Mouse (Mus musculus) liver, adult 2 months (tissue): Measurements from ENCODE around the gene Enpp1. TPM values are rescaled to one million over a fixed set of nuclear protein-coding genes. Genes with fewer than 3 reads are reported as not detected.

ENCODE experiments used
- DNase-seq: peaks from one replicate; pipeline ENCODE4 v3.0.0-alpha.2; 2011; ENCODE audit warnings: low read depth, low spot score; ENCODE audit errors: extremely low read depth
- H3K27ac ChIP-seq: fragments of 200-500 bp; replicated peaks from 2 replicates; pipeline ENCODE4 v1.5.1; 2012; ENCODE audit warnings: low read depth, mild to moderate bottlenecking, control low read depth, inconsistent platforms, low read length; ENCODE audit not compliant: insufficient read depth
- H3K27me3 ChIP-seq: fragments of 200-500 bp; 2 replicates; pipeline ENCODE4 v1.6.1; 2012; ENCODE audit warnings: mild to moderate bottlenecking, moderate library complexity, low read length, inconsistent platforms; ENCODE audit not compliant: control insufficient read depth, insufficient read depth
- H3K36me3 ChIP-seq: fragments of 200-500 bp; 2 replicates; pipeline ENCODE4 v1.6.1; 2012; ENCODE audit warnings: low read length, inconsistent platforms; ENCODE audit not compliant: control insufficient read depth, insufficient read depth
- H3K4me1 ChIP-seq: fragments of 200-500 bp; 2 replicates; pipeline ENCODE4 v1.6.1; 2011; ENCODE audit warnings: low read length; ENCODE audit not compliant: control insufficient read depth, insufficient read depth
- H3K4me3 ChIP-seq: fragments of 200-500 bp; 2 replicates; pipeline ENCODE4 v1.5.1; 2011; ENCODE audit warnings: low read depth, mild to moderate bottlenecking, control low read depth, low read length, moderate library complexity; ENCODE audit not compliant: insufficient read depth
- H3K79me2 ChIP-seq: fragments of 200-500 bp; 2 replicates; pipeline ENCODE4 v1.6.1; 2012; ENCODE audit warnings: inconsistent platforms, mild to moderate bottlenecking, low read length, moderate library complexity; ENCODE audit not compliant: control insufficient read depth, insufficient read depth
- H3K9ac ChIP-seq: fragments of 200-500 bp; 2 replicates; pipeline ENCODE4 v1.6.1; 2012; ENCODE audit warnings: low read depth, mild to moderate bottlenecking, control low read depth, inconsistent platforms, low read length
- CTCF ChIP-seq: fragments of 200-500 bp; IDR thresholded peaks from 2 replicates; pipeline ENCODE4 v1.5.1; 2011; ENCODE audit warnings: low read depth, low read length, control low read depth
- POLR2A ChIP-seq: fragments of 200-500 bp; IDR thresholded peaks from 2 replicates; pipeline ENCODE4 v1.6.1; 2011; ENCODE audit warnings: low read length, control low read depth; ENCODE audit not compliant: insufficient read depth; ENCODE audit errors: extremely low read depth
- WGBS: fragments of 180-500 bp; shearing (Covaris S2); methylation state at CpG from one replicate; pipeline ENCODE4 v1.1.7; 2018; 5-methylcytosine and 5-hydroxymethylcytosine counted together
- polyA plus RNA-seq: library from polyadenylated mRNA; depleted of rRNA; stranded (reverse); fragments of >200 nt; gene quantifications from 2 replicates; pipeline ENCODE4 v1.2.3, GENCODE M21; 2012
- total RNA-seq: library from RNA; depleted of rRNA; stranded (reverse); fragments of >200 nt; gene quantifications from 2 replicates; pipeline ENCODE4 v1.2.3, GENCODE M21; 2014

Enpp1 gene
- total and polyA plus RNA-seq, 2 experiments: 5.2 to 16.2 TPM

GRCm38 (mm10) chr10:24698131-24698775 lies 13.7 kb downstream of the Enpp1 start:
- H3K4me3 ChIP-seq: no peak overlapping the region
- peak overlapping the region; percentile 21 for H3K27ac ChIP-seq
- WGBS: 33% methylated on average over 6 of the region's 6 CpGs
- TF ChIP-seq CTCF (no peak), POLR2A (no peak)
- peaks cover 12% of the 10 kb centered on the region for H3K4me1 ChIP-seq
- peaks cover 3% of the 10 kb centered on the region; the same call in 1 of the 2 replicates for H3K79me2 ChIP-seq
- no peaks in the 10 kb centered on the region for H3K27me3 ChIP-seq
- DNase-seq: peak; percentile 84
- no peak overlapping the region for H3K9ac ChIP-seq
- H3K36me3 ChIP-seq: no peaks in the 10 kb centered on the region

GRCm38 (mm10) chr10:24696761-24697160 lies 15.2 kb downstream of the Enpp1 start:
- H3K4me3 ChIP-seq: no peak overlapping the region
- WGBS: 59% methylated on average over 3 of the region's 3 CpGs
- H3K4me1 ChIP-seq: peaks cover 9% of the 10 kb centered on the region

GRCm38 (mm10) chr10:24695786-24696185 lies 16.2 kb downstream of the Enpp1 start:
- no peak for DNase-seq
- Histone ChIP-seq H3K36me3 (no peaks in the 10 kb centered on the region), H3K27ac (no peak overlapping the region), H3K4me3 (no peak overlapping the region), H3K27me3 (no peaks in the 10 kb centered on the region), H3K9ac (no peak overlapping the region), H3K79me2 (peaks cover 3% of the 10 kb centered on the region; the same call in 1 of the 2 replicates), H3K4me1 (peaks cover 9% of the 10 kb centered on the region)
- 82% methylated on average over 5 of the region's 5 CpGs for WGBS
- no peak for TF ChIP-seq POLR2A
- no peak for TF ChIP-seq CTCF

More at GRCm38 (mm10) chr10:24696761-24697160, 15.2 kb downstream of the Enpp1 start:
- Histone ChIP-seq H3K27ac (peak overlapping the region; percentile 72), H3K9ac (no peak overlapping the region), H3K27me3 (no peaks in the 10 kb centered on the region), H3K36me3 (no peaks in the 10 kb centered on the region), H3K79me2 (peaks cover 3% of the 10 kb centered on the region; the same call in 1 of the 2 replicates)
- no peak for TF ChIP-seq CTCF
- TF ChIP-seq POLR2A: no peak
- DNase-seq: peak; percentile 80

- Histone ChIP-seq H3K27me3 (no peaks in the 10 kb centered on the region), H3K4me1 (no peaks in the 10 kb centered on the region), H3K27ac (no peak overlapping the region), H3K79me2 (no peaks in the 10 kb centered on the region), H3K9ac (no peak overlapping the region), H3K4me3 (no peak overlapping the region), H3K36me3 (no peaks in the 10 kb centered on the region)
- TF ChIP-seq POLR2A: no peak
- TF ChIP-seq CTCF: no peak
- DNase-seq: no peak
- 72% methylated on average over 7 of the region's 7 CpGs for WGBS
Measured at GRCm38 (mm10) chr10:24682518-24683104, 29.3 kb downstream of the Enpp1 start.

- Histone ChIP-seq H3K4me1 (no peaks in the 10 kb centered on the region), H3K27ac (no peak overlapping the region), H3K4me3 (no peak overlapping the region), H3K79me2 (no peaks in the 10 kb centered on the region), H3K27me3 (no peaks in the 10 kb centered on the region), H3K36me3 (peaks cover 8% of the 10 kb centered on the region; the same call in 1 of the 2 replicates), H3K9ac (no peak overlapping the region)
- DNase-seq: no peak
- WGBS: 94% methylated on average over 18 of the region's 18 CpGs
- TF ChIP-seq CTCF: no peak
- TF ChIP-seq POLR2A: no peak
Measured at GRCm38 (mm10) chr10:24677681-24678080, 34.3 kb downstream of the Enpp1 start.

GRCm38 (mm10) chr10:24674261-24674660 lies 37.7 kb downstream of the Enpp1 start:
- Histone ChIP-seq H3K4me3 (no peak overlapping the region), H3K4me1 (no peaks in the 10 kb centered on the region), H3K27me3 (no peaks in the 10 kb centered on the region), H3K79me2 (no peaks in the 10 kb centered on the region), H3K36me3 (peaks cover 19% of the 10 kb centered on the region; the same call in 1 of the 2 replicates), H3K27ac (no peak overlapping the region), H3K9ac (no peak overlapping the region)
- TF ChIP-seq CTCF (no peak), POLR2A (no peak)
- no peak for DNase-seq
- 91% methylated on average over 6 of the region's 6 CpGs for WGBS
